Mouse (Mus musculus) hindbrain, embryonic 13.5 days (tissue): ENCODE measurements at regions not wholly inside any gene's neighbourhood (a gene's known extent, or its start where the extent isn't known, plus 50 kb on each side); places are given as distances from the start of the nearest gene placed in this dataset.

Experiments
- ATAC-seq: fragments of 200-750 bp; cut with Nextera tagmentation; 2 replicates; pipeline ENCODE4 v1.8.0; 2017; ENCODE audit warnings: moderate TSS enrichment; ENCODE audit not compliant: low FRiP score
- H3K27ac ChIP-seq: fragments of 300-500 bp; sonication (generic); 2 replicates; pipeline ENCODE4 v1.5.1; 2015; ENCODE audit warnings: inconsistent platforms, mild to moderate bottlenecking, moderate library complexity
- H3K27me3 ChIP-seq: fragments of 300-500 bp; sonication (generic); 2 replicates; pipeline ENCODE4 v1.6.1; 2015; ENCODE audit warnings: mild to moderate bottlenecking, inconsistent platforms
- H3K36me3 ChIP-seq: fragments of 300-500 bp; sonication (generic); 2 replicates; pipeline ENCODE4 v1.6.1; 2015; ENCODE audit warnings: mild to moderate bottlenecking, inconsistent platforms
- H3K4me1 ChIP-seq: fragments of 300-500 bp; sonication (generic); replicated peaks from 2 replicates; pipeline ENCODE4 v1.6.1; 2015; ENCODE audit warnings: inconsistent platforms
- H3K4me2 ChIP-seq: fragments of 300-500 bp; sonication (generic); 2 replicates; pipeline ENCODE4 v1.6.1; 2015; ENCODE audit warnings: inconsistent platforms, mild to moderate bottlenecking, moderate library complexity
- H3K4me3 ChIP-seq: fragments of 300-500 bp; sonication (generic); 2 replicates; pipeline ENCODE4 v1.5.1; 2015; ENCODE audit warnings: mild to moderate bottlenecking, inconsistent platforms
- H3K9ac ChIP-seq: fragments of 300-500 bp; sonication (generic); 2 replicates; pipeline ENCODE4 v1.6.1; 2015; ENCODE audit warnings: mild to moderate bottlenecking, inconsistent platforms
- H3K9me3 ChIP-seq: fragments of 300-500 bp; sonication (generic); 2 replicates; pipeline ENCODE4 v1.6.1; 2016; ENCODE audit warnings: inconsistent platforms
- WGBS: fragments of 180-500 bp; shearing (Covaris S2); methylation state at CpG from one replicate; pipeline ENCODE4 v1.1.7; 2015; 5-methylcytosine and 5-hydroxymethylcytosine counted together

GRCm38 (mm10) chr16:29706996-29707395 is 127.9 kb downstream of the Opa1 start:
- no peak overlapping the region for H3K4me2 ChIP-seq
- no peaks in the 10 kb centered on the region for H3K36me3 ChIP-seq
- peaks cover under 1% of the 10 kb centered on the region; the same call in 1 of the 2 replicates for H3K4me1 ChIP-seq

GRCm38 (mm10) chr16:29707656-29708055 is 128.5 kb downstream of the Opa1 start:
- no peak for ATAC-seq
- Histone ChIP-seq H3K27me3 (peaks cover 93% of the 10 kb centered on the region), H3K4me1 (peaks cover 3% of the 10 kb centered on the region; the same call in 1 of the 2 replicates), H3K9me3 (no peaks in the 10 kb centered on the region; the same call in 1 of the 2 replicates), H3K36me3 (no peaks in the 10 kb centered on the region), H3K27ac (no peak overlapping the region), H3K9ac (no peak overlapping the region), H3K4me3 (no peak overlapping the region), H3K4me2 (no peak overlapping the region)
- 92% methylated on average over 11 of the region's 11 CpGs for WGBS

More at GRCm38 (mm10) chr16:29706996-29707395, 127.9 kb downstream of the Opa1 start:
- Histone ChIP-seq H3K27me3 (peaks cover 86% of the 10 kb centered on the region), H3K9ac (no peak overlapping the region), H3K9me3 (no peaks in the 10 kb centered on the region; the same call in 1 of the 2 replicates), H3K27ac (no peak overlapping the region), H3K4me3 (no peak overlapping the region)
- no peak for ATAC-seq
- 97% methylated on average over 4 of the region's 4 CpGs for WGBS

GRCm38 (mm10) chr16:29709072-29709471 is 129.9 kb downstream of the Opa1 start:
- 75% methylated on average over 4 of the region's 4 CpGs for WGBS
- no peak for ATAC-seq
- H3K27me3 ChIP-seq = peaks cover 96% of the 10 kb centered on the region

GRCm38 (mm10) chr16:29711386-29711785 is 132.3 kb downstream of the Opa1 start:
- no peaks in the 10 kb centered on the region for H3K36me3 ChIP-seq
- no peaks in the 10 kb centered on the region for H3K9me3 ChIP-seq
- no peak overlapping the region for H3K4me2 ChIP-seq
- no peak overlapping the region for H3K27ac ChIP-seq
- H3K27me3 ChIP-seq = peaks cover 98% of the 10 kb centered on the region
- H3K4me3 ChIP-seq = no peak overlapping the region
- H3K4me1 ChIP-seq = peaks cover 6% of the 10 kb centered on the region; the same call in 1 of the 2 replicates
- no peak for ATAC-seq
- no peak overlapping the region for H3K9ac ChIP-seq

More at GRCm38 (mm10) chr16:29709072-29709471, 129.9 kb downstream of the Opa1 start:
- Histone ChIP-seq H3K36me3 (no peaks in the 10 kb centered on the region), H3K4me2 (no peak overlapping the region), H3K4me1 (peaks cover 6% of the 10 kb centered on the region; the same call in 1 of the 2 replicates), H3K9me3 (no peaks in the 10 kb centered on the region), H3K4me3 (no peak overlapping the region), H3K27ac (no peak overlapping the region), H3K9ac (no peak overlapping the region)

- H3K4me1 ChIP-seq = peaks cover 6% of the 10 kb centered on the region; the same call in 1 of the 2 replicates
- WGBS = 68% methylated on average over 12 of the region's 12 CpGs
- no peak overlapping the region for H3K4me2 ChIP-seq
- H3K36me3 ChIP-seq = no peaks in the 10 kb centered on the region
- H3K9ac ChIP-seq = no peak overlapping the region
- peaks cover 95% of the 10 kb centered on the region for H3K27me3 ChIP-seq
- no peak for ATAC-seq
- H3K9me3 ChIP-seq = no peaks in the 10 kb centered on the region
- H3K27ac ChIP-seq = no peak overlapping the region
- H3K4me3 ChIP-seq = no peak overlapping the region
These were observed 133.0 kb downstream of the Opa1 start for GRCm38 (mm10) chr16:29711912-29712681.

- Histone ChIP-seq H3K4me3 (no peak overlapping the region), H3K36me3 (no peaks in the 10 kb centered on the region), H3K27ac (no peak overlapping the region), H3K4me1 (peaks cover 18% of the 10 kb centered on the region), H3K9ac (no peak overlapping the region), H3K27me3 (peaks cover 95% of the 10 kb centered on the region), H3K9me3 (no peaks in the 10 kb centered on the region), H3K4me2 (no peak overlapping the region)
- WGBS = 63% methylated on average over 10 of the region's 10 CpGs
- peak; percentile 52 for ATAC-seq
These were observed 135.5 kb downstream of the Opa1 start for GRCm38 (mm10) chr16:29714612-29715127.

GRCm38 (mm10) chr16:29718965-29719364 is 139.8 kb downstream of the Opa1 start:
- 49% methylated on average over 10 of the region's 10 CpGs for WGBS
- Histone ChIP-seq H3K27me3 (peaks cover 94% of the 10 kb centered on the region), H3K9ac (no peak overlapping the region), H3K36me3 (no peaks in the 10 kb centered on the region), H3K4me2 (no peak overlapping the region), H3K4me3 (no peak overlapping the region), H3K4me1 (peaks cover 21% of the 10 kb centered on the region), H3K9me3 (no peaks in the 10 kb centered on the region), H3K27ac (no peak overlapping the region)
- no peak for ATAC-seq

- H3K36me3 ChIP-seq = no peaks in the 10 kb centered on the region
- H3K4me3 ChIP-seq = no peak overlapping the region
- no peak overlapping the region for H3K9ac ChIP-seq
- WGBS = 22% methylated on average over 23 of the region's 23 CpGs
- no peaks in the 10 kb centered on the region for H3K9me3 ChIP-seq
- H3K4me2 ChIP-seq = 0 out of 2 replicates have a peak overlapping the region, but pooled peaks have one; percentile 4
- 0 out of 2 replicates have a peak overlapping the region, but pooled peaks have one; percentile 36 for H3K27ac ChIP-seq
- peak; percentile 86 for ATAC-seq
- peaks cover 23% of the 10 kb centered on the region for H3K4me1 ChIP-seq
- peaks cover 93% of the 10 kb centered on the region for H3K27me3 ChIP-seq
These were observed 140.7 kb downstream of the Opa1 start for GRCm38 (mm10) chr16:29719571-29720451.

DNA sequence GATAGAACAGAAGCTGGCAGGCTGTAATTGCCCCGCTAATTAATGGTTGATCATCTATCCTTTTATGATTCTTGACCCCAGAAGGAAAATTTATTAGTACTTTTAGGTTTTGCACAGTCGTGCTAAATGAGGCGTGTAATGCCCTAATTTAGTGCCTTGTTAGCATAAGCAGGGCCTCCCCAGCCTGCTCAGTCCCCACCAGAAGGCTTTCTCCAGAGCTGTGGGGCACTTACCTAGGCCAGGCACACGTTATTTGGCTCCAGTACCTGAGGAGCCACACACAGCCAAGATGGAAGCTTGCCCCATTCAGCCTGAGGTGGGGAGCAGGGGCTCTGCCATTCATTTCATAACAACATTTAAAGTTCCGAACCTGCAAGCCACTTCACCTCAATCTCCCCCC is 146.0 kb downstream of the Opa1 start:
- WGBS = 49% methylated on average over 5 of the region's 5 CpGs
- H3K4me3 ChIP-seq = no peak overlapping the region
- no peak overlapping the region for H3K9ac ChIP-seq
- H3K4me2 ChIP-seq = no peak overlapping the region
- peaks cover 98% of the 10 kb centered on the region for H3K27me3 ChIP-seq
- H3K9me3 ChIP-seq = no peaks in the 10 kb centered on the region
- no peak for ATAC-seq
- H3K27ac ChIP-seq = no peak overlapping the region
- H3K36me3 ChIP-seq = no peaks in the 10 kb centered on the region
- peaks cover 28% of the 10 kb centered on the region for H3K4me1 ChIP-seq

DNA sequence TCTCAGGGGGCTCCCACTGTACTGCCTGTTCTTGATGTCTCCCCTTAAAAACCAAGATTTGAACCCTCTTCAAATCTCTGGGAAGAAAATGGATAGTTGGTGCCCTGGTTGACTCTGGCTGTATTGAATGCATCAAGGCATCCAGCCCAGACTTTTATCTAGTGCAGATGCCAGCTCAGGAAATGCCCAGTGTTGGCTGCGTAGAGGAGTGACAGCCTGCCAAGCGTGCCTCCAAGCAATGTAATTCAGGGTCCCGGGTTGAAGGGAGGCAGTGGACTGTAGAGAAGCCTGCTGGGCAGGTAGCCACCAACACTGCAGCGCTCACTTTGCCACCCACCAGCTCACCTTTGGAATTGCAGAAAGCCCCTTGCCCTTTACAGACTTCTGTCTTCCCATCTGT is 146.4 kb downstream of the Opa1 start:
- Histone ChIP-seq H3K4me3 (no peak overlapping the region), H3K36me3 (no peaks in the 10 kb centered on the region), H3K4me2 (no peak overlapping the region), H3K4me1 (peaks cover 24% of the 10 kb centered on the region), H3K27ac (no peak overlapping the region), H3K27me3 (peaks cover 98% of the 10 kb centered on the region), H3K9me3 (no peaks in the 10 kb centered on the region), H3K9ac (no peak overlapping the region)
- ATAC-seq = no peak
- 42% methylated on average over 4 of the region's 4 CpGs for WGBS

DNA sequence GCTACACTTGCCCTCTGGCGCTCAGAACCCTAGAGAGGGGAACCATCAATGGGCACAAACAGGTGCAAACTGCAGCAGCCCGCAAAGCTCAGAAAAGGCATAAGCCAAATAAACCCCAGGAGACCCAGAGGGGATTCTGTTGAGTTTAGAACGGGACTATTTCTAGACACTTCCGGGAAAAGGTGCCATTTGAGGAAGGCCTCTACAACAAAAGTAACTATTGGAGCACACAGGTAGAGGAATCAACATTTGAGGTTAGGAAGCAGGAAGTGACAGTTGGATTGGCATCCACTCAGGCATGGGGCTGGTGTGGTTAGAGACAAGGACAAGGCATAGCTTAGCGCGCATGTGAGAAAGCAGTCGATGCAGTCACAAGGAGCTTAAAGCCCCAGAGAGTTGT is 148.3 kb downstream of the Opa1 start:
- Histone ChIP-seq H3K4me1 (peaks cover 23% of the 10 kb centered on the region), H3K36me3 (no peaks in the 10 kb centered on the region), H3K4me2 (no peak overlapping the region), H3K9ac (no peak overlapping the region), H3K27ac (no peak overlapping the region), H3K27me3 (peaks cover 98% of the 10 kb centered on the region), H3K4me3 (no peak overlapping the region), H3K9me3 (no peaks in the 10 kb centered on the region)
- no peak for ATAC-seq
- 86% methylated on average over 7 of the region's 7 CpGs for WGBS
